Mouse (Mus musculus) stomach, postnatal 0 days (tissue): ENCODE measurements around the gene Ttll10. TPM values are rescaled to one million over a fixed set of nuclear protein-coding genes. Genes with fewer than 3 reads are reported as not detected.
A peak's percentile ranks its signal among the peaks of the same experiment; 100 is the strongest.

Experiments
- ATAC-seq: fragments of 200-750 bp; cut with Nextera tagmentation; 2 replicates; pipeline ENCODE4 v1.8.0; 2017; ENCODE audit not compliant: low FRiP score, low TSS enrichment
- DNase-seq: peaks from one replicate; pipeline ENCODE4 v3.0.0-alpha.2; 2016; ENCODE audit warnings: low spot score
- H3K27ac ChIP-seq: fragments of 300-500 bp; sonication (generic); replicated peaks from 2 replicates; pipeline ENCODE4 v1.5.1; 2014; ENCODE audit warnings: mild to moderate bottlenecking, control low read depth
- H3K27me3 ChIP-seq: fragments of 300-500 bp; sonication (generic); 2 replicates; pipeline ENCODE4 v1.6.1; 2014; ENCODE audit warnings: low read length; ENCODE audit not compliant: control insufficient read depth, insufficient read depth
- H3K36me3 ChIP-seq: fragments of 300-500 bp; sonication (generic); 2 replicates; pipeline ENCODE4 v1.6.1; 2014; ENCODE audit warnings: low read length, mixed read lengths; ENCODE audit not compliant: control insufficient read depth, insufficient read depth
- H3K4me1 ChIP-seq: fragments of 300-500 bp; sonication (generic); replicated peaks from 2 replicates; pipeline ENCODE4 v1.6.1; 2014; ENCODE audit warnings: antibody characterized with exemption; ENCODE audit not compliant: control insufficient read depth, insufficient read depth
- H3K4me2 ChIP-seq: fragments of 300-500 bp; sonication (generic); replicated peaks from 2 replicates; pipeline ENCODE4 v1.6.1; 2014; ENCODE audit warnings: low read depth, mild to moderate bottlenecking, control low read depth, moderate library complexity
- H3K4me3 ChIP-seq: fragments of 300-500 bp; sonication (generic); 2 replicates; pipeline ENCODE4 v1.5.1; 2014; ENCODE audit warnings: low read depth, low read length, control low read depth
- H3K9ac ChIP-seq: fragments of 300-500 bp; sonication (generic); 2 replicates; pipeline ENCODE4 v1.6.1; 2014; ENCODE audit warnings: mild to moderate bottlenecking, low read length, control low read depth, mixed read lengths
- H3K9me3 ChIP-seq: fragments of 300-500 bp; sonication (generic); 2 replicates; pipeline ENCODE4 v1.6.1; 2016; ENCODE audit warnings: low read length; ENCODE audit not compliant: control insufficient read depth
- CTCF ChIP-seq: IDR thresholded peaks from 2 replicates; pipeline ENCODE4 v1.5.1; 2016; ENCODE audit warnings: antibody characterized with exemption, low read depth, mild to moderate bottlenecking, moderate library complexity
- EP300 ChIP-seq: optimal IDR thresholded peaks from 2 replicates; pipeline ENCODE3; 2016; ENCODE audit warnings: antibody characterized with exemption
- WGBS: fragments of 180-500 bp; shearing (Covaris S2); extraction: QIAGEN DNeasy Blood & Tissue Kit; methylation state at CpG from one replicate; pipeline ENCODE4 v1.1.7; 2014; 5-methylcytosine and 5-hydroxymethylcytosine counted together
- microRNA counts: library from miRNA; unstranded; fragments of <30 nt; microRNA quantifications from one replicate; lab custom pipeline; 2015
- microRNA-seq: library from miRNA; unstranded; fragments of <30 nt; microRNA quantifications from one replicate; pipeline ENCODE4, GENCODE M21; 2016
- polyA plus RNA-seq: library from polyadenylated mRNA; unstranded; fragments of >200 nt; fragmentation: Nextera tagmentation; extraction: Ambion mirVana; gene quantifications from 2 replicates; pipeline ENCODE4 v1.2.1, GENCODE M21; 2015

The Ttll10 gene
- polyA plus RNA-seq, 1 experiment from 2014 or later, result 2.7 TPM

GRCm38 (mm10) chr4:155992906-155993547, 66.2 kb downstream of the Ttll10 start:
- peak; percentile 86 for ATAC-seq
- no peak for TF ChIP-seq EP300
- TF ChIP-seq CTCF, result peak; percentile 21; the same call in 1 of the 2 replicates
- DNase-seq, result peak; percentile 94
- under 1% methylated on average over 68 of the region's 70 CpGs for WGBS
- Histone ChIP-seq H3K4me2 (peak overlapping the region; percentile 66), H3K9ac (peak overlapping the region; percentile 87), H3K4me1 (peaks cover 11% of the 10 kb centered on the region), H3K27ac (peak overlapping the region; percentile 95), H3K36me3 (peaks cover 5% of the 10 kb centered on the region; the same call in 1 of the 2 replicates), H3K9me3 (no peaks in the 10 kb centered on the region), H3K4me3 (peak overlapping the region; percentile 92), H3K27me3 (no peaks in the 10 kb centered on the region)

- Histone ChIP-seq H3K4me3 (peak within 1 kb of the TSS; percentile 92), H3K27ac (peak within 1 kb of the TSS; percentile 95), H3K4me1 (peaks cover 11% of the 10 kb centered on the region), H3K27me3 (no peaks in the 10 kb centered on the region), H3K9ac (peak within 1 kb of the TSS; percentile 87), H3K36me3 (peaks cover 2% of the 10 kb centered on the region; the same call in 1 of the 2 replicates), H3K4me2 (peak within 1 kb of the TSS; percentile 96), H3K9me3 (no peaks in the 10 kb centered on the region)
- under 1% methylated on average over 90 of the region's 99 CpGs for WGBS
- TF ChIP-seq CTCF, result peak; percentile 79
- TF ChIP-seq EP300, result no peak
- ATAC-seq (peak; percentile 91), DNase-seq (peak; percentile 91)
These were observed 66.8 kb downstream of the Ttll10 start, which contains the start of the genes B3galt6 and Sdf4 for GRCm38 (mm10) chr4:155992241-155992905. Gene B3galt6, minus strand, starts transcription at chr4:155992649. Gene Sdf4, plus strand, starts transcription at chr4:155992872.

- Histone ChIP-seq H3K9me3 (no peaks in the 10 kb centered on the region), H3K27ac (peak overlapping the region; percentile 95), H3K27me3 (no peaks in the 10 kb centered on the region), H3K4me2 (peak overlapping the region; percentile 96), H3K4me1 (peaks cover 11% of the 10 kb centered on the region), H3K9ac (peak overlapping the region; percentile 78), H3K36me3 (peaks cover 2% of the 10 kb centered on the region; the same call in 1 of the 2 replicates), H3K4me3 (peak overlapping the region; percentile 92)
- WGBS, result 18% methylated on average over 36 of the region's 37 CpGs
- no peak for DNase-seq
- ATAC-seq, result peak; percentile 9; the same call in 1 of the 2 replicates
- TF ChIP-seq EP300, result no peak
- no peak for TF ChIP-seq CTCF
These were observed 67.3 kb downstream of the Ttll10 start for GRCm38 (mm10) chr4:155991908-155992230.

GRCm38 (mm10) chr4:155991211-155991907, 67.9 kb downstream of the Ttll10 start:
- Histone ChIP-seq H3K36me3 (0 out of 2 replicates have a peak, but pooled peaks cover 2% of the 10 kb centered on the region), H3K4me1 (peaks cover 11% of the 10 kb centered on the region), H3K4me3 (peak overlapping the region; percentile 92), H3K4me2 (peak overlapping the region; percentile 96), H3K9ac (peak overlapping the region; percentile 78), H3K27ac (peak overlapping the region; percentile 95), H3K9me3 (no peaks in the 10 kb centered on the region), H3K27me3 (no peaks in the 10 kb centered on the region)
- TF ChIP-seq CTCF (no peak), EP300 (no peak)
- WGBS, result 77% methylated on average over 22 of the region's 22 CpGs
- ATAC-seq, result peak; percentile 1; the same call in 1 of the 2 replicates
- peak; percentile 31 for DNase-seq

MicroRNAs within 50 kb of the gene (microRNA counts, 519-probe panel; counts per million panel counts)
- microRNA mmu-miR-200a (lab: Ali Mortazavi, UCI), result 6,506 counts per million, percentile 83 among the panel's probes with 10 or more counts
- microRNA mmu-miR-200b (lab: Ali Mortazavi, UCI), result 7,212 counts per million, percentile 92 among the panel's probes with 10 or more counts
- 7,469 counts per million, percentile 94 among the panel's probes with 10 or more counts for microRNA mmu-miR-429 (lab: Ali Mortazavi, UCI)

Small RNA genes lying within 50 kb of the gene (microRNA-seq; reads per million reads assigned to microRNA genes)
- gene Mir200a (2,875 reads per million, percentile 84 among the genes with 10 or more reads in this experiment), gene Mir200b (18,380 reads per million, percentile 96 among the genes with 10 or more reads in this experiment), gene Mir429 (43,095 reads per million, percentile 99 among the genes with 10 or more reads in this experiment)

Other genes starting within 250 kb of the Ttll10 start
- 72.2 and 83.2 TPM in 2 replicates for gene Ccnl2, start 246.9 kb downstream of the Ttll10 start, polyA plus RNA-seq
- 129 and 133 TPM in 2 replicates for gene Aurkaip1, start 228.1 kb downstream of the Ttll10 start, polyA plus RNA-seq
- 79.4 and 88.4 TPM in 2 replicates for gene Mxra8, start 219.7 kb downstream of the Ttll10 start, polyA plus RNA-seq
- gene Dvl1, start 212.0 kb downstream of the Ttll10 start, polyA plus RNA-seq, result 8.1 and 10.4 TPM in 2 replicates
- 0.11 and 0.28 TPM in 2 replicates for gene Tas1r3, start 196.1 kb downstream of the Ttll10 start, polyA plus RNA-seq
- gene Cptp, start 190.0 kb downstream of the Ttll10 start, polyA plus RNA-seq, result 25.0 and 26.5 TPM in 2 replicates
- gene Ints11, start 189.9 kb downstream of the Ttll10 start, polyA plus RNA-seq, result 30.7 and 32.6 TPM in 2 replicates
- gene Pusl1, start 167.6 kb downstream of the Ttll10 start, polyA plus RNA-seq, result 35.7 and 36.5 TPM in 2 replicates
- 9.7 and 10.2 TPM in 2 replicates for gene Acap3, start 167.6 kb downstream of the Ttll10 start, polyA plus RNA-seq
- gene Ube2j2, start 115.6 kb downstream of the Ttll10 start, polyA plus RNA-seq, result 72.8 and 75.5 TPM in 2 replicates
- gene C1qtnf12, start 97.1 kb downstream of the Ttll10 start, polyA plus RNA-seq, result 48.5 and 59.1 TPM in 2 replicates
- 9.0 and 9.4 TPM in 2 replicates for gene B3galt6, start 66.8 kb downstream of the Ttll10 start, polyA plus RNA-seq
- gene Sdf4, start 66.5 kb downstream of the Ttll10 start, polyA plus RNA-seq, result 129 and 137 TPM in 2 replicates
- gene Tnfrsf4, start 45.6 kb downstream of the Ttll10 start, polyA plus RNA-seq, result 0.21 and 0.48 TPM in 2 replicates
- 2.2 and 3.3 TPM in 2 replicates for gene Tnfrsf18, start 33.2 kb downstream of the Ttll10 start, polyA plus RNA-seq
- gene 9430015G10Rik, start 50.6 kb upstream of the Ttll10 start, polyA plus RNA-seq, result 4.9 and 5.4 TPM in 2 replicates
- gene Rnf223, start 71.1 kb upstream of the Ttll10 start, polyA plus RNA-seq, result 7.6 and 7.7 TPM in 2 replicates
- gene Agrn, start 138.1 kb upstream of the Ttll10 start, polyA plus RNA-seq, result 17.7 and 21.4 TPM in 2 replicates
- 3.1 and 4.1 TPM in 2 replicates for gene Isg15, start 141.4 kb upstream of the Ttll10 start, polyA plus RNA-seq
- 1.2 and 1.6 TPM in 2 replicates for gene AW011738, start 143.9 kb upstream of the Ttll10 start, polyA plus RNA-seq
- 4.0 and 4.6 TPM in 2 replicates for gene Perm1, start 156.5 kb upstream of the Ttll10 start, polyA plus RNA-seq
- 34.0 and 41.9 TPM in 2 replicates for gene Plekhn1, start 175.4 kb upstream of the Ttll10 start, polyA plus RNA-seq
- 30.2 and 30.6 TPM in 2 replicates for gene Noc2l, start 176.6 kb upstream of the Ttll10 start, polyA plus RNA-seq
- gene Samd11, start 196.2 kb upstream of the Ttll10 start, polyA plus RNA-seq, result 0.08 and 0.18 TPM in 2 replicates